Mouse (Mus musculus) intestine, embryonic 14.5 days (tissue): ENCODE results near the gene Cd40. TPM values are rescaled to one million over a fixed set of nuclear protein-coding genes. Genes with fewer than 3 reads are reported as not detected.

Source experiments
- ATAC-seq: fragments of 200-750 bp; cut with Nextera tagmentation; replicated peaks from 2 replicates; pipeline ENCODE4 v1.8.0; 2017; ENCODE audit warnings: low read depth, moderate number of reproducible peaks, moderate TSS enrichment, moderate library complexity; ENCODE audit not compliant: low FRiP score, low TSS enrichment
- DNase-seq: peaks from one replicate; pipeline ENCODE4 v3.0.0-alpha.2; 2018; ENCODE audit warnings: low spot score
- H3K27ac ChIP-seq: fragments of 300-500 bp; sonication (generic); 2 replicates; pipeline ENCODE4 v1.5.1; 2014; ENCODE audit warnings: low read depth, mild to moderate bottlenecking, control low read depth
- H3K27me3 ChIP-seq: fragments of 300-500 bp; sonication (generic); replicated peaks from 2 replicates; pipeline ENCODE4 v1.6.1; 2014; ENCODE audit warnings: low read length, control low read depth; ENCODE audit not compliant: control insufficient read depth, insufficient read depth
- H3K36me3 ChIP-seq: fragments of 300-500 bp; sonication (generic); 2 replicates; pipeline ENCODE4 v1.6.1; 2014; ENCODE audit warnings: low read length, control low read depth; ENCODE audit not compliant: control insufficient read depth, insufficient read depth
- H3K4me1 ChIP-seq: fragments of 300-500 bp; sonication (generic); replicated peaks from 2 replicates; pipeline ENCODE4 v1.6.1; 2014; ENCODE audit warnings: low read length, control low read depth, mixed read lengths; ENCODE audit not compliant: control insufficient read depth, insufficient read depth
- H3K4me2 ChIP-seq: fragments of 300-500 bp; sonication (generic); 2 replicates; pipeline ENCODE4 v1.6.1; 2014; ENCODE audit warnings: low read length
- H3K4me3 ChIP-seq: fragments of 300-500 bp; sonication (generic); 2 replicates; pipeline ENCODE4 v1.5.1; 2014; ENCODE audit warnings: low read depth, low read length, control low read depth, mixed read lengths
- H3K9ac ChIP-seq: fragments of 300-500 bp; sonication (generic); 2 replicates; pipeline ENCODE4 v1.6.1; 2014; ENCODE audit warnings: mild to moderate bottlenecking, low read length
- H3K9me3 ChIP-seq: fragments of 300-500 bp; sonication (generic); 2 replicates; pipeline ENCODE4 v1.6.1; 2016; ENCODE audit warnings: low read length, control low read depth; ENCODE audit not compliant: control insufficient read depth
- WGBS: fragments of 180-500 bp; shearing (Covaris S2); extraction: QIAGEN DNeasy Blood & Tissue Kit; methylation state at CpG from one replicate; pipeline ENCODE4 v1.1.7; 2014; 5-methylcytosine and 5-hydroxymethylcytosine counted together
- polyA plus RNA-seq: library from polyadenylated mRNA; unstranded; fragments of >200 nt; fragmentation: Nextera tagmentation; extraction: Ambion mirVana; gene quantifications from 2 replicates; pipeline ENCODE4 v1.2.1, GENCODE M21; 2014

The Cd40 gene
- polyA plus RNA-seq, 1 experiment from 2014 or later: 12.8 TPM

- Histone ChIP-seq H3K9ac (no peak overlapping the region), H3K4me3 (no peak overlapping the region), H3K27me3 (0 out of 2 replicates have a peak, but pooled peaks cover 2% of the 10 kb centered on the region), H3K36me3 (no peaks in the 10 kb centered on the region), H3K9me3 (no peaks in the 10 kb centered on the region), H3K4me2 (no peak overlapping the region), H3K27ac (no peak overlapping the region), H3K4me1 (no peaks in the 10 kb centered on the region; the same call in 1 of the 2 replicates)
- DNase-seq (no peak), ATAC-seq (no peak; the same call in 1 of the 2 replicates)
- 43% methylated on average over 7 of the region's 7 CpGs for WGBS
Observed at GRCm38 (mm10) chr2:165064489-165064888, 9.1 kb downstream of the Cd40 start.

GRCm38 (mm10) chr2:165068806-165069205, 13.4 kb downstream of the Cd40 start:
- Histone ChIP-seq H3K27me3 (peaks cover 21% of the 10 kb centered on the region), H3K27ac (no peak overlapping the region), H3K9me3 (no peaks in the 10 kb centered on the region), H3K9ac (no peak overlapping the region), H3K36me3 (no peaks in the 10 kb centered on the region), H3K4me3 (no peak overlapping the region), H3K4me1 (peaks cover 3% of the 10 kb centered on the region; the same call in 1 of the 2 replicates), H3K4me2 (no peak overlapping the region)
- no peak for ATAC-seq
- WGBS: 66% methylated on average over 2 of the region's 2 CpGs
- DNase-seq: no peak

- H3K27ac ChIP-seq: no peak overlapping the region
- H3K36me3 ChIP-seq: no peaks in the 10 kb centered on the region
- WGBS: 23% methylated on average over 23 of the region's 23 CpGs
- H3K4me3 ChIP-seq: no peak overlapping the region
- peaks cover 29% of the 10 kb centered on the region for H3K27me3 ChIP-seq
- H3K4me1 ChIP-seq: peaks cover 3% of the 10 kb centered on the region; the same call in 1 of the 2 replicates
- no peak overlapping the region for H3K9ac ChIP-seq
- 0 out of 2 replicates have a peak overlapping the region, but pooled peaks have one; percentile 4 for H3K4me2 ChIP-seq
- peak; percentile 83 for DNase-seq
- H3K9me3 ChIP-seq: no peaks in the 10 kb centered on the region
- peak; percentile 18; the same call in 1 of the 2 replicates for ATAC-seq
Observed at GRCm38 (mm10) chr2:165070096-165070816, 14.8 kb downstream of the Cd40 start.

GRCm38 (mm10) chr2:165073381-165073781, 18.0 kb downstream of the Cd40 start:
- Histone ChIP-seq H3K27me3 (peaks cover 60% of the 10 kb centered on the region), H3K9me3 (no peaks in the 10 kb centered on the region), H3K27ac (no peak overlapping the region), H3K9ac (no peak overlapping the region), H3K4me2 (no peak overlapping the region), H3K4me1 (peaks cover 3% of the 10 kb centered on the region; the same call in 1 of the 2 replicates), H3K36me3 (no peaks in the 10 kb centered on the region), H3K4me3 (no peak overlapping the region)
- ATAC-seq (no peak), DNase-seq (no peak)
- 20% methylated on average over 9 of the region's 9 CpGs for WGBS

- DNase-seq (no peak), ATAC-seq (no peak)
- Histone ChIP-seq H3K36me3 (no peaks in the 10 kb centered on the region), H3K4me1 (peaks cover 3% of the 10 kb centered on the region; the same call in 1 of the 2 replicates), H3K4me3 (no peak overlapping the region), H3K9ac (no peak overlapping the region), H3K27me3 (peaks cover 69% of the 10 kb centered on the region), H3K27ac (no peak overlapping the region), H3K9me3 (no peaks in the 10 kb centered on the region), H3K4me2 (no peak overlapping the region)
- 47% methylated on average over 11 of the region's 11 CpGs for WGBS
Observed at GRCm38 (mm10) chr2:165074081-165074884, 18.9 kb downstream of the Cd40 start.

- Histone ChIP-seq H3K27ac (no peak overlapping the region), H3K4me1 (peaks cover 3% of the 10 kb centered on the region; the same call in 1 of the 2 replicates), H3K27me3 (peaks cover 72% of the 10 kb centered on the region), H3K9me3 (no peaks in the 10 kb centered on the region), H3K4me3 (no peak overlapping the region), H3K4me2 (no peak overlapping the region), H3K36me3 (no peaks in the 10 kb centered on the region), H3K9ac (no peak overlapping the region)
- peak; percentile 94 for DNase-seq
- WGBS: 34% methylated on average over 2 of the region's 2 CpGs
- ATAC-seq: peak; percentile 37; the same call in 1 of the 2 replicates
Observed at GRCm38 (mm10) chr2:165074937-165075336, 19.5 kb downstream of the Cd40 start.

- H3K4me3 ChIP-seq: no peak overlapping the region
- no peak overlapping the region for H3K9ac ChIP-seq
- no peaks in the 10 kb centered on the region for H3K36me3 ChIP-seq
- H3K4me2 ChIP-seq: no peak overlapping the region
- peaks cover 75% of the 10 kb centered on the region for H3K27me3 ChIP-seq
- H3K9me3 ChIP-seq: no peaks in the 10 kb centered on the region
- DNase-seq (no peak), ATAC-seq (no peak)
- no peaks in the 10 kb centered on the region for H3K4me1 ChIP-seq
- 8% methylated on average over 9 of the region's 9 CpGs for WGBS
- no peak overlapping the region for H3K27ac ChIP-seq
Observed at GRCm38 (mm10) chr2:165077055-165077454, 21.6 kb downstream of the Cd40 start.

GRCm38 (mm10) chr2:165078045-165078444, 22.6 kb downstream of the Cd40 start:
- Histone ChIP-seq H3K4me3 (no peak overlapping the region), H3K9ac (no peak overlapping the region), H3K4me1 (no peaks in the 10 kb centered on the region), H3K4me2 (no peak overlapping the region), H3K36me3 (no peaks in the 10 kb centered on the region), H3K27me3 (peaks cover 69% of the 10 kb centered on the region), H3K9me3 (no peaks in the 10 kb centered on the region), H3K27ac (no peak overlapping the region)
- WGBS: 67% methylated on average over 8 of the region's 8 CpGs
- ATAC-seq: no peak
- DNase-seq: no peak
